Mouse (Mus musculus) liver, adult 2 months (tissue): ENCODE measurements around the gene Zfp217. TPM values are rescaled to one million over a fixed set of nuclear protein-coding genes. Genes with fewer than 3 reads are reported as not detected.

Experiments used
- DNase-seq: peaks from one replicate; pipeline ENCODE4 v3.0.0-alpha.2; 2011; ENCODE audit warnings: low read depth, low spot score; ENCODE audit errors: extremely low read depth
- H3K27ac ChIP-seq: fragments of 200-500 bp; replicated peaks from 2 replicates; pipeline ENCODE4 v1.5.1; 2012; ENCODE audit warnings: low read depth, mild to moderate bottlenecking, control low read depth, inconsistent platforms, low read length; ENCODE audit not compliant: insufficient read depth
- H3K27me3 ChIP-seq: fragments of 200-500 bp; 2 replicates; pipeline ENCODE4 v1.6.1; 2012; ENCODE audit warnings: mild to moderate bottlenecking, moderate library complexity, low read length, inconsistent platforms; ENCODE audit not compliant: control insufficient read depth, insufficient read depth
- H3K36me3 ChIP-seq: fragments of 200-500 bp; 2 replicates; pipeline ENCODE4 v1.6.1; 2012; ENCODE audit warnings: low read length, inconsistent platforms; ENCODE audit not compliant: control insufficient read depth, insufficient read depth
- H3K4me1 ChIP-seq: fragments of 200-500 bp; 2 replicates; pipeline ENCODE4 v1.6.1; 2011; ENCODE audit warnings: low read length; ENCODE audit not compliant: control insufficient read depth, insufficient read depth
- H3K4me3 ChIP-seq: fragments of 200-500 bp; 2 replicates; pipeline ENCODE4 v1.5.1; 2011; ENCODE audit warnings: low read depth, mild to moderate bottlenecking, control low read depth, low read length, moderate library complexity; ENCODE audit not compliant: insufficient read depth
- H3K79me2 ChIP-seq: fragments of 200-500 bp; 2 replicates; pipeline ENCODE4 v1.6.1; 2012; ENCODE audit warnings: inconsistent platforms, mild to moderate bottlenecking, low read length, moderate library complexity; ENCODE audit not compliant: control insufficient read depth, insufficient read depth
- H3K9ac ChIP-seq: fragments of 200-500 bp; 2 replicates; pipeline ENCODE4 v1.6.1; 2012; ENCODE audit warnings: low read depth, mild to moderate bottlenecking, control low read depth, inconsistent platforms, low read length
- CTCF ChIP-seq: fragments of 200-500 bp; IDR thresholded peaks from 2 replicates; pipeline ENCODE4 v1.5.1; 2011; ENCODE audit warnings: low read depth, low read length, control low read depth
- POLR2A ChIP-seq: fragments of 200-500 bp; IDR thresholded peaks from 2 replicates; pipeline ENCODE4 v1.6.1; 2011; ENCODE audit warnings: low read length, control low read depth; ENCODE audit not compliant: insufficient read depth; ENCODE audit errors: extremely low read depth
- WGBS: fragments of 180-500 bp; shearing (Covaris S2); methylation state at CpG from one replicate; pipeline ENCODE4 v1.1.7; 2018; 5-methylcytosine and 5-hydroxymethylcytosine counted together
- polyA plus RNA-seq: library from polyadenylated mRNA; depleted of rRNA; stranded (reverse); fragments of >200 nt; gene quantifications from 2 replicates; pipeline ENCODE4 v1.2.3, GENCODE M21; 2012
- total RNA-seq: library from RNA; depleted of rRNA; stranded (reverse); fragments of >200 nt; gene quantifications from 2 replicates; pipeline ENCODE4 v1.2.3, GENCODE M21; 2014

The Zfp217 gene
- total and polyA plus RNA-seq, 2 experiments: 2.9 to 4.2 TPM

GRCm38 (mm10) chr2:170143861-170144260 is 4.0 kb downstream of the Zfp217 start:
- no peak for TF ChIP-seq CTCF
- TF ChIP-seq POLR2A: no peak
- no peaks in the 10 kb centered on the region for H3K79me2 ChIP-seq
- DNase-seq: no peak
- H3K4me1 ChIP-seq: peaks cover 2% of the 10 kb centered on the region; the same call in 1 of the 2 replicates
- no peak overlapping the region for H3K27ac ChIP-seq
- WGBS: 53% methylated on average over 3 of the region's 3 CpGs
- no peak overlapping the region for H3K4me3 ChIP-seq
- no peaks in the 10 kb centered on the region for H3K36me3 ChIP-seq
- no peaks in the 10 kb centered on the region for H3K27me3 ChIP-seq
- H3K9ac ChIP-seq: no peak overlapping the region

GRCm38 (mm10) chr2:170142542-170142941 is 5.4 kb downstream of the Zfp217 start:
- peaks cover 2% of the 10 kb centered on the region; the same call in 1 of the 2 replicates for H3K4me1 ChIP-seq
- WGBS: 96% methylated on average over 10 of the region's 10 CpGs
- H3K79me2 ChIP-seq: no peaks in the 10 kb centered on the region
- DNase-seq: no peak
- TF ChIP-seq CTCF (no peak), POLR2A (no peak)
- H3K9ac ChIP-seq: no peak overlapping the region
- no peaks in the 10 kb centered on the region for H3K27me3 ChIP-seq
- no peak overlapping the region for H3K27ac ChIP-seq
- no peaks in the 10 kb centered on the region for H3K36me3 ChIP-seq
- H3K4me3 ChIP-seq: no peak overlapping the region

GRCm38 (mm10) chr2:170141481-170141880 is 6.4 kb downstream of the Zfp217 start:
- H3K4me3 ChIP-seq: no peak overlapping the region
- DNase-seq: no peak
- no peak overlapping the region for H3K9ac ChIP-seq
- no peak overlapping the region for H3K27ac ChIP-seq
- WGBS: 97% methylated on average over 5 of the region's 5 CpGs
- H3K4me1 ChIP-seq: peaks cover 2% of the 10 kb centered on the region; the same call in 1 of the 2 replicates
- TF ChIP-seq CTCF (no peak), POLR2A (no peak)
- no peaks in the 10 kb centered on the region for H3K27me3 ChIP-seq
- H3K79me2 ChIP-seq: no peaks in the 10 kb centered on the region
- no peaks in the 10 kb centered on the region for H3K36me3 ChIP-seq

GRCm38 (mm10) chr2:170139411-170140046 is 8.4 kb downstream of the Zfp217 start:
- H3K79me2 ChIP-seq: no peaks in the 10 kb centered on the region
- no peak overlapping the region for H3K27ac ChIP-seq
- peaks cover 2% of the 10 kb centered on the region; the same call in 1 of the 2 replicates for H3K4me1 ChIP-seq
- no peaks in the 10 kb centered on the region for H3K27me3 ChIP-seq
- TF ChIP-seq CTCF (no peak), POLR2A (no peak)
- no peaks in the 10 kb centered on the region for H3K36me3 ChIP-seq
- DNase-seq: no peak
- H3K9ac ChIP-seq: no peak overlapping the region
- no peak overlapping the region for H3K4me3 ChIP-seq
- WGBS: 20% methylated on average over 9 of the region's 9 CpGs

- no peak for DNase-seq
- Histone ChIP-seq H3K36me3 (no peaks in the 10 kb centered on the region), H3K79me2 (no peaks in the 10 kb centered on the region), H3K27ac (no peak overlapping the region), H3K27me3 (no peaks in the 10 kb centered on the region), H3K9ac (no peak overlapping the region), H3K4me3 (no peak overlapping the region), H3K4me1 (peaks cover 6% of the 10 kb centered on the region)
- TF ChIP-seq POLR2A (no peak), CTCF (no peak)
- WGBS: 70% methylated on average over 3 of the region's 3 CpGs
These were observed 11.0 kb downstream of the Zfp217 start for GRCm38 (mm10) chr2:170136928-170137327.

DNA sequence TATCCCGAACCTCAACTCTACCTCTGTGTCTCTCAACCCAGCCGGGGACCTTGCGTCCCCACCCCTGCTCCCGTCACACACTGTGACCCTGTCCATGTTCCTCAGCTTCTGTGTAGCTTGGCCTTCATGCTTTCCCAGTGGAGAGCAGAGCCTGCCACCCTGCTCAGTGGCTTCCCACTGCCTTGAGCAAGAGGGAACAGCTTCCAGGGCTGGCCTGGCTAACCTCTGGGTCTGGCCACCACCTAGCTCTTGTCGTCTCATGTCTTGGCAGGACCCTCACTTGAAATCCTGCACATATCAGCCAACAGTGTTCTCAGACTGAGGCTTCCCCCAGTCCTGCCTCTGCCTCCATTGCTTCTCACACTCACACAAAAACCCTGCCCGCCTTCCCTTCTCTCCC is 12.1 kb downstream of the Zfp217 start:
- no peak overlapping the region for H3K9ac ChIP-seq
- no peaks in the 10 kb centered on the region for H3K27me3 ChIP-seq
- 97% methylated on average over 6 of the region's 6 CpGs for WGBS
- H3K27ac ChIP-seq: no peak overlapping the region
- H3K36me3 ChIP-seq: no peaks in the 10 kb centered on the region
- peaks cover 1% of the 10 kb centered on the region; the same call in 1 of the 2 replicates for H3K79me2 ChIP-seq
- H3K4me1 ChIP-seq: peaks cover 8% of the 10 kb centered on the region
- no peak overlapping the region for H3K4me3 ChIP-seq
- DNase-seq: no peak
- no peak for TF ChIP-seq CTCF
- TF ChIP-seq POLR2A: no peak
